Mouse (Mus musculus) ES-Bruce4 (cell line): ENCODE data around the gene Inpp5a. TPM values are rescaled to one million over a fixed set of nuclear protein-coding genes. Genes with fewer than 3 reads are reported as not detected.

Experiments used
- H3K27ac ChIP-seq: 2 replicates; pipeline ENCODE4 v1.5.1; 2012; ENCODE audit warnings: low read length, inconsistent platforms; ENCODE audit not compliant: insufficient read depth
- H3K27me3 ChIP-seq: 2 replicates; pipeline ENCODE4 v1.6.1; 2012; ENCODE audit warnings: mild to moderate bottlenecking, low read length, inconsistent platforms; ENCODE audit not compliant: control insufficient read depth, poor library complexity, insufficient read depth, severe bottlenecking
- H3K36me3 ChIP-seq: 2 replicates; pipeline ENCODE4 v1.6.1; 2012; ENCODE audit warnings: inconsistent platforms, mild to moderate bottlenecking, low read length, moderate library complexity; ENCODE audit not compliant: control insufficient read depth, poor library complexity, insufficient read depth, severe bottlenecking
- H3K4me1 ChIP-seq: one replicate; pipeline ENCODE4 v1.8.1; 2011; ENCODE audit warnings: low read length; ENCODE audit not compliant: control insufficient read depth, insufficient read depth
- H3K4me3 ChIP-seq: 2 replicates; pipeline ENCODE4 v1.5.1; 2011; ENCODE audit warnings: low read depth, mild to moderate bottlenecking, low read length
- H3K9ac ChIP-seq: 2 replicates; pipeline ENCODE4 v1.6.1; 2012; ENCODE audit warnings: low read depth, mild to moderate bottlenecking, inconsistent platforms; ENCODE audit not compliant: poor library complexity, severe bottlenecking
- H3K9me3 ChIP-seq: replicated peaks from 2 replicates; pipeline ENCODE4 v1.6.1; 2012; ENCODE audit warnings: mild to moderate bottlenecking, low read length, inconsistent platforms; ENCODE audit not compliant: control insufficient read depth, poor library complexity, insufficient read depth, severe bottlenecking
- CTCF ChIP-seq: IDR thresholded peaks from one replicate; pipeline ENCODE4 v1.8.1; 2011; ENCODE audit warnings: low read depth, low read length
- EP300 ChIP-seq: IDR thresholded peaks from 2 replicates; pipeline ENCODE4 v1.6.1; 2011; ENCODE audit warnings: low read depth, low read length; ENCODE audit not compliant: insufficient read depth
- POLR2A ChIP-seq: IDR thresholded peaks from one replicate; pipeline ENCODE4 v1.8.1; 2011; ENCODE audit warnings: low read length; ENCODE audit not compliant: insufficient read depth
- polyA plus RNA-seq: library from polyadenylated mRNA; stranded (reverse); fragments of >200 nt; gene quantifications from 2 replicates; pipeline ENCODE4 v1.2.4, GENCODE M21; 2011; ENCODE audit warnings: low read depth; ENCODE audit not compliant: missing spikeins, insufficient read depth, insufficient read length

Inpp5a gene
- polyA plus RNA-seq, 1 experiment: 37.6 TPM

- H3K4me1 ChIP-seq: no peaks in the 10 kb centered on the region
- TF ChIP-seq POLR2A (no peak), CTCF (no peak), EP300 (no peak)
- H3K9me3 ChIP-seq: no peaks in the 10 kb centered on the region
- H3K27me3 ChIP-seq: no peaks in the 10 kb centered on the region
- H3K9ac ChIP-seq: no peak overlapping the region
- no peak overlapping the region for H3K27ac ChIP-seq
- H3K4me3 ChIP-seq: no peak overlapping the region
- H3K36me3 ChIP-seq: no peaks in the 10 kb centered on the region
Measured at GRCm38 (mm10) chr7:139489721-139490211, 100.9 kb downstream of the Inpp5a start.

- no peaks in the 10 kb centered on the region for H3K27me3 ChIP-seq
Measured at GRCm38 (mm10) chr7:139492351-139492750, 103.4 kb downstream of the Inpp5a start.

DNA sequence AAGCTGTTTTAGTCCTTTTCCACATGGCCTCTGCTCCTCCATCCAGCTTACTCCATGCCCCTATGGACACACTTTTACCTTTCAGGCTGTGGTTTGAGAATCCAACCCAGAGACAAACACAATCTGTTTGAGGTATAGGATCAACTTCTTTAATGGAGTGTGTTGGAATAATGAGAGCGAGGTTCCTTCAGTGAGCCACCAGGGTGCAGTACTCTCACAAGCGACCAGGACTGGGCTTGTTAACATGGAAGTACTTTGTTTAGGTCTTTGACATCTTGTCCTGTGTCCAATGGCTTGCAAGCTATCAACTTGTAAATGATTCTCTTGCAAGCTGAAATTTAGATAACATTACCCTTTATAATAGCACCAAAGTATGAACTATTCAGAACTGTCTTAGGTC lies 104.0 kb downstream of the Inpp5a start:
- Histone ChIP-seq H3K4me3 (no peak overlapping the region), H3K4me1 (no peaks in the 10 kb centered on the region), H3K9ac (no peak overlapping the region), H3K36me3 (no peaks in the 10 kb centered on the region), H3K27ac (no peak overlapping the region), H3K27me3 (no peaks in the 10 kb centered on the region), H3K9me3 (no peaks in the 10 kb centered on the region)
- TF ChIP-seq EP300 (no peak), CTCF (peak; percentile 34), POLR2A (no peak)

More at GRCm38 (mm10) chr7:139492351-139492750, 103.4 kb downstream of the Inpp5a start:
- no peak overlapping the region for H3K27ac ChIP-seq
- H3K4me1 ChIP-seq: no peaks in the 10 kb centered on the region
- H3K36me3 ChIP-seq: no peaks in the 10 kb centered on the region
- TF ChIP-seq CTCF (no peak), EP300 (no peak), POLR2A (no peak)
- no peaks in the 10 kb centered on the region for H3K9me3 ChIP-seq
- no peak overlapping the region for H3K4me3 ChIP-seq
- no peak overlapping the region for H3K9ac ChIP-seq

GRCm38 (mm10) chr7:139495791-139496190 lies 106.9 kb downstream of the Inpp5a start:
- no peak overlapping the region for H3K9ac ChIP-seq
- no peaks in the 10 kb centered on the region for H3K9me3 ChIP-seq
- no peaks in the 10 kb centered on the region for H3K36me3 ChIP-seq
- TF ChIP-seq POLR2A: no peak
- TF ChIP-seq CTCF: no peak
- TF ChIP-seq EP300: no peak
- no peak overlapping the region for H3K27ac ChIP-seq
- no peaks in the 10 kb centered on the region for H3K27me3 ChIP-seq
- H3K4me1 ChIP-seq: no peaks in the 10 kb centered on the region
- no peak overlapping the region for H3K4me3 ChIP-seq

DNA sequence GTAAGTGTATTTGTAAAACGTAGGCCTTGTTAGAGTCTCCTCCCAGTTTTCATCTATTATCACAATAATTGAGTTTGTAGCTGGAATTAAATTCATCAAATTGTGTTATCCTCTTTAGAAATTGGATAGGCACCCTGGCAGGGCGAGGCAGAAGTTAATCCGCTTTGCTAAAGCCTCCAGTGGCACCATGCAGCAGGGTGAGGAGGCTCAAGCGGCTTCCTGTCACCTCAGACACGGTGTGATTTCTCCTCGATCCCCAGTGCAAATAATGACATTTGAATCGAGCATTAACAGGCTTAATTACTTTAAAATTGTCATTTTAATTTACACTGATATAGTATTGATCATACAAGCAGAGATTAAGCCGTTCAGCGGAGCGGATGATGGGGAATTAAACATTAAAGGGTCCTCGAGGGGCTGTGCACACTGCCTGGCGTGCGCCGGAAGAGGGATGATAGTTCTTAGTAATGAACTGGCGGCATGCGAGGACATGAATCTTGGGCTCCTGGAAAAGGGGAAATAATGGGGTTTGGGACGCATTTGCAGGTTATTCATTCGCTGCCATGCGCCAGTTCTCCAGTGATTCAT lies 109.2 kb downstream of the Inpp5a start:
- H3K36me3 ChIP-seq: no peaks in the 10 kb centered on the region
- H3K9ac ChIP-seq: no peak overlapping the region
- no peak overlapping the region for H3K27ac ChIP-seq
- TF ChIP-seq EP300 (no peak), POLR2A (no peak), CTCF (no peak)
- H3K4me1 ChIP-seq: no peaks in the 10 kb centered on the region
- H3K27me3 ChIP-seq: no peaks in the 10 kb centered on the region
- H3K4me3 ChIP-seq: no peak overlapping the region
- H3K9me3 ChIP-seq: no peaks in the 10 kb centered on the region

GRCm38 (mm10) chr7:139504064-139504463 lies 115.2 kb downstream of the Inpp5a start:
- H3K9me3 ChIP-seq: no peaks in the 10 kb centered on the region
- H3K27me3 ChIP-seq: no peaks in the 10 kb centered on the region
- H3K27ac ChIP-seq: no peak overlapping the region
- no peaks in the 10 kb centered on the region for H3K4me1 ChIP-seq
- H3K4me3 ChIP-seq: no peak overlapping the region
- TF ChIP-seq POLR2A (no peak), CTCF (no peak), EP300 (no peak)
- no peaks in the 10 kb centered on the region for H3K36me3 ChIP-seq
- H3K9ac ChIP-seq: no peak overlapping the region
